In genomic region chr8:104308341-104308740, GRCm38 (mm10) we compare ENCODE assay signal across 19 mouse cellular contexts. TPM values are rescaled to one million over a fixed set of nuclear protein-coding genes. Genes with fewer than 3 reads are reported as not detected.
"Had no signal": no experiment of that assay in that cellular context is flagged by ENCODE, and none has a peak within 500 bp of the region (broad histone marks: within the 10 kb centered on the region; RNA-seq: fewer than 3 reads in every experiment).

No protein-coding gene starts in this region.

RNA-seq across cellular contexts. Expression of gene Gm45711, which starts 1.5 kb away (rescaled TPM):
- polyA plus RNA-seq: frontal cortex, adult 2 months; heart, adult 2 months; heart, embryonic 12.5 days; heart, embryonic 14.5 days; heart, embryonic 16.5 days; hindbrain, embryonic 10.5 days; hindbrain, embryonic 12.5 days; hindbrain, embryonic 14.5 days; hindbrain, embryonic 16.5 days; inflammation-experienced regulatory T-cells, adult 6 months; kidney, adult 2 months; kidney, embryonic 15.5 days; kidney, postnatal 0 days; large intestine, adult 2 months; limb, embryonic 11.5 days; limb, embryonic 13.5 days; limb, embryonic 15.5 days; liver, adult 2 months; liver, embryonic 14.5 days had no signal

RNA-seq across cellular contexts. Expression of gene Cmtm1, which starts 1.6 kb away (rescaled TPM):
- polyA plus RNA-seq: frontal cortex, adult 2 months; heart, adult 2 months; heart, embryonic 12.5 days; heart, embryonic 14.5 days; heart, embryonic 16.5 days; hindbrain, embryonic 10.5 days; hindbrain, embryonic 12.5 days; hindbrain, embryonic 14.5 days; hindbrain, embryonic 16.5 days; inflammation-experienced regulatory T-cells, adult 6 months; kidney, adult 2 months; kidney, embryonic 15.5 days; kidney, postnatal 0 days; large intestine, adult 2 months; limb, embryonic 11.5 days; limb, embryonic 13.5 days; limb, embryonic 15.5 days; liver, adult 2 months; liver, embryonic 14.5 days had no signal

RNA-seq across cellular contexts. Expression of gene Gm11020, which starts 13.0 kb away (rescaled TPM):
- polyA plus RNA-seq: frontal cortex, adult 2 months; heart, adult 2 months; heart, embryonic 12.5 days; heart, embryonic 14.5 days; heart, embryonic 16.5 days; hindbrain, embryonic 10.5 days; hindbrain, embryonic 12.5 days; hindbrain, embryonic 14.5 days; hindbrain, embryonic 16.5 days; inflammation-experienced regulatory T-cells, adult 6 months; kidney, adult 2 months; kidney, embryonic 15.5 days; kidney, postnatal 0 days; large intestine, adult 2 months; limb, embryonic 11.5 days; limb, embryonic 13.5 days; limb, embryonic 15.5 days; liver, adult 2 months; liver, embryonic 14.5 days had no signal

RNA-seq across cellular contexts. Expression of gene Cmtm2b, which starts 13.7 kb away (rescaled TPM):
- polyA plus RNA-seq: frontal cortex, adult 2 months; heart, embryonic 12.5 days; heart, embryonic 14.5 days; heart, embryonic 16.5 days; hindbrain, embryonic 10.5 days; hindbrain, embryonic 12.5 days; hindbrain, embryonic 14.5 days; hindbrain, embryonic 16.5 days; inflammation-experienced regulatory T-cells, adult 6 months; kidney, adult 2 months; kidney, embryonic 15.5 days; kidney, postnatal 0 days; large intestine, adult 2 months; limb, embryonic 11.5 days; limb, embryonic 13.5 days; limb, embryonic 15.5 days; liver, adult 2 months; liver, embryonic 14.5 days had no signal

RNA-seq across cellular contexts. Expression of gene Cmtm2a, which starts 15.4 kb away (rescaled TPM):
- polyA plus RNA-seq: frontal cortex, adult 2 months; heart, embryonic 12.5 days; heart, embryonic 14.5 days; heart, embryonic 16.5 days; hindbrain, embryonic 10.5 days; hindbrain, embryonic 12.5 days; hindbrain, embryonic 14.5 days; hindbrain, embryonic 16.5 days; inflammation-experienced regulatory T-cells, adult 6 months; kidney, embryonic 15.5 days; kidney, postnatal 0 days; large intestine, adult 2 months; limb, embryonic 11.5 days; limb, embryonic 13.5 days; limb, embryonic 15.5 days; liver, adult 2 months; liver, embryonic 14.5 days had no signal
